Mouse (Mus musculus) left cerebral cortex, adult 18-20 months (tissue): ENCODE results near the gene Pgf. TPM values are rescaled to one million over a fixed set of nuclear protein-coding genes. Genes with fewer than 3 reads are reported as not detected.

ENCODE experiments used
- DNase-seq, 2 experiments: peaks; one replicate each; pipeline ENCODE4 v3.0.0; 2021 to 2022; ENCODE audit warnings: low spot score in 2 of 2, mixed read lengths in 1 of 2
- total RNA-seq, 2 experiments: library from RNA; stranded (reverse); gene quantifications; 2 replicates each; pipeline ENCODE4 v1.2.3; 2021

Pgf gene
- total RNA-seq, 2 experiments from 2014 or later = 2.5 to 3.0 TPM

DNA sequence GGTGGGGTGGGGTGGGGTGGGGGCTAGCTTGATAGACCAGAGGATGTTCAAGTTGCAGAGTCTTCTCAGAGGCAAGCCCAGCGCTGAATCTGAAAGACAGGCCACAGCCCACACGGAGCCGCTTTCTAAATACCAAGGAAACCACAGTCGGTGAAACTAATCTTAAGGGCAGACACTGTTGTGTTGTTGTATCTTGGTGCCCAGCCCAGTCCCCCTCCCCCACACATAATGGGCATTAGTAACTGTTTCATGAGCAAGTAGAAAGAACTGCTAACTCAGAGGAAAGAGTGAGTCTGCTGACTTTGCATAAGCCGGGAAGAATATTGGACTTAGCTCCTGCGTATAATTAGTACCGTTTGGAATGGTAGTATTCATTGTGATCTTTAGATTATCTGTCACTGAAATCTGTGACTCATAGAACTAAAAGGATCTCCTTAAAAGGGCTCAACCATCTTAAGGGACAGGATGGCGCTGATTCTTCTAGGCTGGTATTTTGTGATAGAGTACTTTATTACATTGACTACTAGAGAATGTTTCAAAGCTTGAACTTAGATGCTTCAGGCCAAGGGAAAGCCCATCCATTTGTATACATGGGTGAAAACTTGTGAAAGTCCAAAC, 50.5 kb downstream of the Pgf start:
- no peak for DNase-seq

- no peak for DNase-seq
Observed at GRCm38 (mm10) chr12:85124751-85125150, 52.8 kb downstream of the Pgf start.

DNA sequence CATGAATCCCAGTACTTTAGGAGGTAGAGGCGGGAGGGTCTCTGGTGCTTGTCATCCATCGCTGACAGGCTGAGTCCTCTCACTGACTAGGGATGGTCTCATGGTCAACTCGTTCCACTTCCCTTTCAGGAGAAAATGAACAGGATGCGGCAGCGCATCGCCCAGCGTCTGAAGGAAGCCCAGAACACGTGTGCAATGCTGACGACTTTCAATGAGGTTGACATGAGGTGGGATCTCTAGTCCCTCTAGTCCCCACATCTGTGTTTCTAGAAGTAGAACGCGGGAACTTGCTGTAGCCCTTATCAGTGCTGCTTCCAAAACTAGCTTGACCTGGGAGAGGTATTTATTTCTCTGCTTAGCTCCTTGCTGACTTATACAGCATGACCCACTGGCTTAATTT, 53.9 kb downstream of the Pgf start:
- no peak for DNase-seq

DNA sequence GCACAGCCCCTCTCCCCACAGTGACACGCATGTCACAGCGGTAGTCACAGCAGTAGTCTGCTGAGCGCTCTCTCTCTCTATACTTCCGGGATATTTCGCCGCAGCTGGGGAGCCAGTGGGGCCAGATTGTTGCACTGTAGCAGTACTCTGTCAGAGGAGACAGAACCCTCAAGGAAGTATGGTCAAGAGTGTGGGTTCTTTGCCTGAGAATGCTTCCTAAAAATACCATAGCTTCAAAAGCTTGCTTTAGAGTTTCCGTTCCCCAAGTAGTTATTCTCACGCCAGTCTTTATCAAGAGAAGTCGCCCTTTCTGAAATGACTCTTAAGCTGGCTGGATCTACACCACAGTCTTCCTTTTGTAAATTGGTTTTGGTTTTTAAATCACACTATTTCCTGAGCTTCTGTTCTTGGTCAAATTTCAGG, 54.5 kb downstream of the Pgf start:
- no peak for DNase-seq

- no peak for DNase-seq
Observed at GRCm38 (mm10) chr12:85121806-85122459, 55.7 kb downstream of the Pgf start.

Other genes starting within 250 kb of the Pgf start
- gene Fcf1, start 206.9 kb downstream of the Pgf start, total RNA-seq = 10 to 100 TPM; 31.1 to 35.7 TPM
- gene Arel1, start 206.9 kb downstream of the Pgf start, total RNA-seq = 10 to 100 TPM; 98.2 to 98.8 TPM
- 100 to 1,000 TPM; 111 to 112 TPM for gene Ylpm1, start 181.5 kb downstream of the Pgf start, total RNA-seq
- gene Prox2, start 67.0 kb downstream of the Pgf start, total RNA-seq = 1 to 10 TPM in 1 of 2 experiments, under 1 TPM in 1; 1.00 to 2.3 TPM
- 100 to 1,000 TPM; 147 to 157 TPM for gene Dlst, start 67.0 kb downstream of the Pgf start, total RNA-seq
- 10 to 100 TPM; 31.4 to 32.8 TPM for gene Rps6kl1, start 26.5 kb downstream of the Pgf start, total RNA-seq
- gene Eif2b2, start 41.7 kb upstream of the Pgf start, total RNA-seq = 10 to 100 TPM; 63.4 to 67.2 TPM
- 10 to 100 TPM; 17.5 TPM for gene Mlh3, start 92.8 kb upstream of the Pgf start, total RNA-seq
- 10 to 100 TPM; 33.2 to 36.4 TPM for gene Acyp1, start 110.6 kb upstream of the Pgf start, total RNA-seq
- gene Zc2hc1c, start 110.8 kb upstream of the Pgf start, total RNA-seq = 1 to 10 TPM; 2.3 to 2.8 TPM
- 10 to 100 TPM; 35.7 to 36.3 TPM for gene Nek9, start 161.6 kb upstream of the Pgf start, total RNA-seq
- 100 to 1,000 TPM; 162 to 165 TPM for gene Tmed10, start 197.1 kb upstream of the Pgf start, total RNA-seq